Mouse (Mus musculus) heart, adult 9 months (tissue): ENCODE measurements around the gene Foxj1.

ENCODE experiments used
- DNase-seq, 2 experiments: peaks; one replicate each; pipeline ENCODE4 v3.0.0; 2022; ENCODE audit warnings: low spot score in 2 of 2

The Foxj1 gene

DNA sequence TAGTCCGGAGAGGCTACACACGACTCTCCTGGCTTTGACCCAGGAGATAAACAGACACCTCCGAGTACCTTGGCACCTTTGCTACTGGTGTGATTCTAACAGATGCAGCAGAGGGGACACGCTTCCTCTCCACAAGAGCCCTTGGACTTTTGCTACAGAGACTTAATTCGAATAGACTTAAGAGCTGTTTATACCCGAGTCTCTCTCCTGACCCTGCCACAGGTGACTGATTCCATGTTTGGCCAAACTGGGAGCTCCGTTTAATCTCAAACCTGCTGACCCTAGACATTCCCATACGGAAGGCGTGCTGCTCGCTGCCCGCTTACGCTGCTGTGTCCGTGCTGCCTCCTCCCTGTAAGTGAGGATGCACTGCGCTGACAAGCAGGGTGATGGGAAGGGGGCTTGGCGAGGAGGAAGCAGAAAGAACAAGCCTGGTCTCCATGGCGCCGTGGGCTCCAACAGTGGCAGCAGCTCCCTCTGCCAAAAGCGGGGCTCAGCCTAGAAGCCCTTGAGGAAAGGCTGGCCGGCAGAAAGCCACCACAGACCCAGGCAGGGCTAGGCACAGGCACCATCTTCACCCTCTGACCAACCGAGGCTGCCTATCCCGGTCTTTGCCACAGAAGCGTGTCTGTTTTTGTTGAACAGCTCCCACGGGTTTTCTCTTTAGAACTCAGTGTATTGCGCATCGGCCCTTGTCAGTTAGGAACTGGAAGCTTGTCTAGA is 7.0 kb upstream of the Foxj1 start:
- DNase-seq = no peak

DNA sequence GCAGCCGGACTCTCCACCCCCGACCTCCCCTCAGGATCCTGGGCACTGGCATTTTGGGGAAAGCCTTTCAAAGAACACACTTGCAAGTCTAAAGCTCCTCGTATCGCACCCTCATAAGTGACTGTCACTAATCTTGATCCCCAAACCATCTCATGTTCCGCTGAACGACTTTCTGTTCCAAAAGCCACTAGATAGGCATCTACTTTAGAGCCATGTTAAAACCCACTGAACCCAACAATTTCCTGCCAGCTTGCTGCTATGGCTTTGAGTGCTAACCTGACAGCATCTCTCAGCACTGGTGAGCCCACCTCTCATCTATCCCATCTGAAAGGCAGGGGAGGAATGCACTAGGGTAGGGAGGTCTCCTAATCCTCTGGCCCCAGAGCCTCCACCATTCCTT is 2.3 kb upstream of the Foxj1 start:
- DNase-seq = no peak

DNA sequence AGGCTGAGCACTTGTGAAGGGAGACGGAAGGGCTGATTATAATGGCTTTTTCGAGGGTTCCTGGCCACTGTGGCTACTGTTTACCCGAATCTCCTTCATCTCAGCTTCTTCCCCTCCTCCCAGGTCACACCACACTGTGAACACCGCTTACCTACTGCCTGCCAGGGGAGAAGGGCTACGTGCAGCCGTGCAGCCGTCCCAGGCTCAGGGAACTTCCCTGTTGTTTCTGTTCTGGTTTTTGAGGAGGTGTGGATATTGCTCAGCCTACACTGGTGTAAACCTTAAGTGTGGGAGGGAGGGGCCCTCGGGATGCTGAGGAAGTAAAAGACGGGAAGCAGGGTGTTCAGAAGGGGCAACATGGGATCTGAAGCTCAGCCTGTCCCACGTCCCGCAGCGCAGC is 1.8 kb upstream of the Foxj1 start:
- DNase-seq = no peak

DNA sequence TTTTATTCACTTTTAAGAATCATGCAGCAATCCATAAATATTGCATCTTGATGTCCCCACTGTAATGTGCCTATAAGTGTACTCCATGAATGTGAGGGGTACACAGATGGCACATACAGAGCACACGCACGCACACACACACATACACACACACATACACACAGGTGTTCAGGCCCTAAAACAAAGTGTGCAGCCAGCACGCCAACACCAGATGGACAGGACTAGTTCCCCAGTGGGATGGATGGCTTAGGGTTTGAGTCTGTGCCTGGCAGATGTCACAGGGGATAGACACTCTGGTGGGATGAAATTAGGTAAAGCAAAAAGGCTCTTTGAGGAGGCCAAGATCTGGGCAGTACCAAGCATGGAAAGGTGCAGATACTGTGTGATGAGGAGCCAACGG is 1.2 kb upstream of the Foxj1 start:
- DNase-seq = no peak

DNA sequence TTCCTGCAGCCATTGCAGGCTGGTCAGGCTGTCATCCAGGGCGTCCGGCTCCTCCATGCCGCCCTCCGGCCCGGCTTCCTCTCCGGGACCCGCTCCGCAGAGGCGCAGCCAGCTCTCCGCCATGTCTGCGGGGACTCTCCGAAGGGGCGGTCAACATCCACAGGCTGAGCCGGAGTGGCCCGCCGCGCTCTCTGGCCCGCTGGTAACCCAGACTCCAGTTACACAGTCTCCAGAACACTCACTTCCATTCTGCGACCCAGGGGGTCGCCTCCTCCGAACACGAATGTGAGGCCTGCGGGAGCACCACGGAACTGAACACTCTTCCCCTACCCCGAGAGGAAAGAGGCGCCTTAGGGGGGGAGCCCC is 799 bp downstream of the Foxj1 start:
- no peak for DNase-seq

DNA sequence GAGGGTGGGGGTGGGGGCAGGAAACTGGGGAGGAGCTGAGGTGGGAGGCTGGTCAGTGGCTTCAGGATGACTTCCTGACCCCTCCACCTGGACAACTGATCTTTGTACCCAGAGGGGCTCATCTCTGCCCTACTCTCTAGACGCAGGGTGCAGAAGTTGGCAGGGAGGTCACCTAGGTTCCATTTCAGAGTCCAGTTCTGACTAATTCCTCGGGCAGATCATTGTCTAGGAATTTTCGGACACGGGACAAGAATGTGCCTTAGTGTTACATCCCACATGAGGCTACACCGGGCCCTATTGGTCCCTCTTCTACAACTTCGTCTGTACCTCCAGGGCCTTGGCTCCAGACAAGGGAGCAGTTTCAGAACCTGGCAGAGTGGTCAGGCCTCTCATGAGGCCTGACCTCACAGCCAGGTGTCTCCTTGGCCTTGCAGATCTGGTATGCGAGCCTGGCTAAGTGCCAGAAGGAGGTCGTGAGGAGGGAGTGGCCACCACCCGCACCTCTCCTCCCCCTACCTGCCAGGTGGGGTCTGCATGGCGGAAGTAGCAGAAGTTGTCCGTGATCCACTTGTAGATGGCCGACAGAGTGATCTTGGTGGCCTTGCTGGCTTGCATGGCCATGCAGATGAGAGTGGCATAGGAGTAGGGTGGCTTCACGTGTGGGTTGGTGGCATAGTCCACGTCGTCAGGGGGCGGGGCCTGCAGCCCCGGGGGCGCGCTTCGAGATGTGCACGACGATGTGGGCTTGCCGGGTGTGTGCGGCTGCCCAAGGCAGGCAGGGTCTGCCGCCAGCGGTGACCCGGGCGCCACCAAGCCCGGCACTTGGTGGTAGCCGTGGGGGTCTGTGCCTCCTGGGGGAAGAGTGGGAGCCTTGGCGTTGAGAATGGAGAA is 1.4 kb downstream of the Foxj1 start:
- DNase-seq = no peak

DNA sequence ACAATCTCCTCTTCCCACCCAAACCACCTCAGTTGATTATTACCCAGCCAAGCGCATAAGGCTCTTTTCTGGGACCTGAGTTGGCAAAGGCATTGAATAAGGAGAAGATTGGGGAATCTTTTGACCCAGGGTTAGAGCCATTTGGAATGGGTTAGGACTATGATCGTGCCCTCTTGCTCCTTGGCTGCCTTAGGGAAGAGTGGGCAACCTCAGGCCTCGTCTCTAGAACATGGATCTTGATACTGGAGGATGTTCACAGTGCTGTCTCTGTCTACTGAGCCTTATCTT is 2.3 kb downstream of the Foxj1 start:
- DNase-seq = no peak

DNA sequence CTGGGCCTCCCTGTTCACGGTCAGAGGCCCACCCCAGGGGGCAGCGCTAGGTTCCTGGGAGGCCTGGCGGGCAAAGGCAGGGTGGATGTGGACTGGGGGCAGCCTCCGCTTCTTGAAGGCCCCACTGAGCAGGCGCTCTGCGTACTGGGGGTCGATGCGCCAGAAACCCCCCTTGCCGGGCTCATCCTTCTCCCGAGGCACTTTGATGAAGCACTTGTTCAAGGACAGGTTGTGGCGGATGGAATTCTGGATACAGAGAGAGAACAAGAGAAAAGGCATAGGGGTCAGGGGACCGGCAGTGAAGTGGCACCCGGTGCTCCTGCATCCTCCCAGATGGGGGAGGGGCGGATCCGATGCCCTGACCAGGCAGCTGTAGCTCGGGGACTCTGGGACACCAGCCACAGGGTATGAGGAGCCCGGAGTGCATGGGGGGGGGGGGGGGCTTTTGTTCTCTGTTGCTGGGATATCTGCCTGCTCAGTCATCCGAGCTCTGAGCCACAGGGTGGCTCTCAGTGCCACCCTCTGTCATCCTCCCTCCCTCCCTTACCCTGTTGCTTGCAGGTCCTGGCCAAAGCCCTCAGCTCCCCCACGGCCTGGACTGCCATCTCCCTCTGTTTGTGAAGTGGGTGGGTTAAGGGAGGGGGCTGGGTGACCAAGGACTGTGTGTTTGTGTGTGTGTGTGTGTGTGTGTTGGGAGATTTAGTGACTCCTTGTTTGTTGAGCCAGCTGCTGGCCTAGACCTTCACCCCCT is 2.8 kb downstream of the Foxj1 start:
- no peak for DNase-seq

DNA sequence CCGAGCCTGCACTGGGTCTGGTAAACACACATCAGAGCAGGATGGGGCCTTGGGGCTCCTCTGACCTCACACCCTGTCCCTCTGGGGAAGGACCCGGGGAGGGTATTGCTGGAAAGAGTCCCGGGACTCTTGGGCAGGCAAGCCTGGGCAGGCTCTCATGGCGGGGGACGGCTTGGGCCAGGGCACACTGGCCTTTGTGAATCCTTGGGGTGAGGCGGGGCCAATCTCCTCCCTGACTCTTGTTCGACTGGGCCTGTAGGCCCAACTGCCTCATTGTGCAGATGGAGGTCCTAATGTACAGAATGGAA is 5.0 kb downstream of the Foxj1 start:
- no peak for DNase-seq

DNA sequence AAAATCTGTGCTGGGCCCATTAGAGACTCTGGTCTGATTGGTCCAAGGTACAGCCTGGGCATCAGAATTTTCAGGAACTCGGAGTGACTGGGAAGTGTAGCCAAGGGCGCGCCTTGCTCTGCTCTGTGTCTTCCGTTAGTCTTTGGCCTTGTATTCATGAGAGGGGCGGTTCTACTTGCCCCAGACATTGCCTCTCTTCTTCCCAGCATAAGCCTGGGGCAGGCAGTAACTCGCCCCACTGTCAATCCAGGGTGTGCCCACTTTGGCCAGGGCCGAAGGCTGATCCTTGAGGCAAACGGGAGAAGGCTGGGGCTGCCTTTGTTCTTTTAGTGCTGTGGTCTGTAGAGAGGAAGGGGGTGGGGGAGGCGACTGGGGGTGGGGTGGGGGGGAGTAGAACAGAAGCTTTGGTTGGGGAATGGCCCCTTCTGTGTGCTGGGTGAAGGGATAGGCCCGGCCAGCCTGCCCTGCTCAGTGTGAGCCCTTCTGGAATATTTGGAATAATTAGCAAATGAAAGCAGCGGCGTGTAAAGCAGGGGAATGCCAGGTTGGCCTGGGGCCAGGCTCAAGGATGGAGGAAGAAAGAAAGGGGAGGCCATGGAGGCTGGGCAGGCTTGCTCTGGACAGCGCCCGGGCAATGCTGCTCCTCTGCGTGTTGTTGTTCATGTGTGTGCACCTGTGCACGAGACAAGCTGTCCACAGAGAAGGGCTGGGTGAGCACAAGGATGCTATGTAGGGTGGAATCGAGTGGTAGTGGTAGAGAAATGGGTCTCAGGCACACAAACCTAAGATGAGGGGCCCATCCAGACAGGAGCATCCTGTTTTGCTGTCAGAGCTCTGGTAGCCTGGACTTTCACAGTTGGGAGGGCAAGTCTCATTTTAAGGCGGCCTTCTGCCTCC is 5.6 kb downstream of the Foxj1 start:
- no peak for DNase-seq

DNA sequence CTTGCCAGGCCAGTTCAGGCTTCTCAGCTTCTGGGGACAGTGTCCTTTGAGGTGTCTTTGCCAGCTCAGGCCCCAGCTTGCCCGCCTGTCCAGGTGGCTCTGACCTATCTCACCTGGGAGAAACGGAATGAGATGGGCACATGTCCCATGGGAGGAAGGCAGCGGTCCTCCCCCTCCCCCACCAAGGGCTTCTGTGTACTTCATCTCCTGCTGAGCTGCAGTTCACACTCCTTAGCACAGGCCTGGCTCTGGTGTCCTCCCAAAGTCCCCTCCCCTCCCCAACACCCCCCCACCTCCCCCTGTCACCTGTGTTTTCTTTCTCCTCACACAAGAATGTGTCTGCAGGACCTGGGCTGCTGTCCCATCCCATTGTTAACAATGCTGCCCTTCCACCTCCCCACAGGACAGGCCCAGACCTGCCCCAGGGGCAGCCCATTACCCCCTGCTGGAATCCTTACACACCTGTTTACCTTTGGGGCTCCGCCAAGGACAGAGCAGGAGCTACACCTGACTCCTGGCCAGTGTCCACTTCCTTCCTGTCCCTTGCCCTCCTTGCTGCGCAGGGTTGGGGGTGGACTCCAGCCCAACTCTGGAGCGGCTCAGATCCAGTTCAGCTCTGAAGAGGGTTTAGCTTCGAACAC is 8.1 kb downstream of the Foxj1 start:
- DNase-seq = no peak

DNA sequence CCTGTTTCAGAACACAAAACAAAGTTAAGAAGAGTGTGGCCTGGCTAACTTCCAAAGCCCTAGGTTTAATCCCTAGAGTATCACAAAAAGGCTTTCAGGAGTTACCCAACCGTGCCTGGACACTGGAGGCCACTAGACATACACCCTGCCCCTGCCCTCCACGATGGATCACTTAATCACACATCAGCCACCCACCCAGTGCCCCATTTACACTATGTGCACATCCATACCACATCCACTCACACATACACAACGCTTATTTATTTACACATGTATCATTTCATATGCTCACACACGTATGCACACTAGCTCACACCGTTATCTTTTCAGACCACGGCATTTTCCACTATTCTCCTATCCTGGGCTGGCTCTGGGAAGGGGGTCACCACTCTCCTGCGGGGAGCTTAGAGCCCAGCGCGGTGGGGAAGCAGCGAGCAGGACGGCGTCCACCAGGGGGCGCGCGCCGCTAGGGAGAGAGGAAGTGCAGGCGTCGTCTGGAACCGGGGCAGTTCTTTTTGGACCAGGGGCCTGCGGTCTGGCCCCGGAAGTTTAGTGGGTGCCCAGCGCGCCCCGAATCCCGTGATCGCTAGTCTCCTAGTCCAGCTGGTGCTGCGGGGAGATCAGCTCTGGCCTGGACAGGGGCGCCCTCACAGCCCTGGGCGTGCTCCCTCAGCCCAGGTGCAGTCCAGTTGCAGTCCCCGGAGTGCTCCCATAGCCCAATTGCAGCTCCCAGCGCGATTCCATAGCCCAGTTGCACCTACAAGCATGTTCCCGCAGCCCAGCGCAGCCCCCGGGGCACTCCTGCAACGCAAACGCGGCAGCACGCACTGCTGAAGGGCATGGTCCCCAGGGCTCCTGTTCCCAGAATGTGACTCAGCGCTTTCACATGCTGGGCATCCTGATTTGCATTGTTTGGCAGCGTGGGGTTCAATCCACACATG is 16.2 kb downstream of the Foxj1 start:
- peak; percentile 64 to 78 for DNase-seq

DNA sequence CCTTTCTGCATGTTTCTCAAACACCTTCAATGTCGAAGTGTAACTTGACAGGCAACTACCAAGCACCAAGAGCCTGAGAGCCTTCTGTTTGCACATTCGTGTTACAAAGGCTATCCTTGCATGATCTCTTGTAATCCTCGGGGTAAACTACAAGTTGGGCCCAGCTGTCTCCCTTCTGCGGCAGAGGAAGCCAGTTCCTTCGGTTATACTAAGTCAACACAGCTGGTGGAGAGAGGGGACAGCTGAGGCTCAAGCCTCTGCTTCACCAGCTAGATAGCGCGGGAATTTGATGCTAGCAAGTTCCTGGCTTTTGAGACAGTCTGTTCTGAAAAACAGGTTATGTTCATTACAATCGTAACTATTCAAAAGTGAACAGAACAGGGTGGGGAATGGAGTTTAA is 22.8 kb downstream of the Foxj1 start:
- DNase-seq = no peak

DNA sequence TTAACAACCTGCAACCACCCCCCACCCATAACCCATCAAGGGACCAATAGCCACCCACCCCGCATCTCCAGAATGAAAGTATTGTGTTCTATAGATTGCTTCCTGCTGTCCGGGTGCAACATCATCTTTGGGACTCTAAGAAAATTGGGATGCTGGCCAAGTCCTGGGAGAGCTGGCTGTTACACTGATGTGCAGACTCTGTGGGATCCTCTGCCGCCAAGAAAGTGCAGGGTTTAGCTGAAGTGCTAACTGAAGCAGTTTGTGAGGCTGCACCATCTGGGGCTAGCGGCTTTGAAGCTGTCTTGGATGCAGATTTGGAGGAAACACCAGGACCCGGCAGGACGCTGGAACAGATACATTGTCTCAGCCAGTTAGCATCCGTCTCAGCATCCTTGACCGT is 24.0 kb downstream of the Foxj1 start:
- DNase-seq = no peak

DNA sequence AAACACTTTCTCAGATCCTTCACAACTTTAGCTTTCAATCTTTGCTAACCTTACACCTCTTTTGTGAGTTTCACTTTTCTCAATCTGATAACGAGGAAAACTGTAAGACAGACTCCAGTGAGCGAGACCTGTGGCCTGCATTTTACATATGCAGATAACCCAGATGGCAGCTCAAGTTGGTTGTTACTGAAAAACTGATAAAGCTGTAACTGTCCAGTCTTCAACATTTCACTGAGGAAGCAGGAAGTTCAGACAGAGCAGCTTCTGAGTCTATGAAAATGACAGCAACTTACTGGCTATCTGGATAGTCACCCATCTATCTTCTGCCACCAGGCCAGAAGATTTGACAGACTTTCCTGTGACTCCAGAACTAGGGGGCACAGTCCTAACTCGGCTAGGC is 25.6 kb downstream of the Foxj1 start:
- DNase-seq = no peak

DNA sequence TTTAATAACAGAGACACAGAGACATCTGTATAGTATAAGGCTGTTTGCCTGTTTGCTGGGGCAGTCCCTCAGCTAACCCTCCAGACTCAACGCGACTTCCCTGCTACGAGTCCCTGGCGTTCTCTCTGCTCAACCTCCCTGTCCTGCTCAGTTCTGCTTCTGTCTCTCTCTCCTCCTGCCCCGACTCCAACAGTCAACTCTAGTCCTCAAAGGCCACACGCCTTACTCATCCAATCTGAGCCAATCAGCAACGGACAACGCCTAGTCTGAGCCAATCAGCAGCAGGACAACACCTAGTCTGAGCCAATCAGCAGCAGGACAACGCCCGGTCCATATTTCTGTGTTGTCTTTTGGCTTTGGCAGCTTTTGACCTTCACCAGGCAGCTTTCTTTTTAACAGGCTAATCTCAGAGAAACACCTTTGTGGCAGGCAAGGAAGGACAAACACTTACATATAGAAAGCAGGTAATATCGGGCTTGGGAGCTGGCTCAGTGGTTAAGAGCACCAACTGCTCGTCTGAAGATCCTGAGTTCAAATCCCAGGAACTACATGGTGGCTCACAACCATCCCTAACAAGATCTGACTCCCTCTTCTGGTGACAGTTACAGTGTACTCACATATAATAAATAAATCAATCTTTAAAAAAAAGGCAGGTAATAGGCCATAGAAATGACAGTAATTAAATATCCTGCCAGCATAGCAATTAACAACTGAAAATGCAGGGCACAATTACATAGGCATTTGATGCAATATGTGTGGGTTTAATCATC is 27.3 kb downstream of the Foxj1 start:
- no peak for DNase-seq

DNA sequence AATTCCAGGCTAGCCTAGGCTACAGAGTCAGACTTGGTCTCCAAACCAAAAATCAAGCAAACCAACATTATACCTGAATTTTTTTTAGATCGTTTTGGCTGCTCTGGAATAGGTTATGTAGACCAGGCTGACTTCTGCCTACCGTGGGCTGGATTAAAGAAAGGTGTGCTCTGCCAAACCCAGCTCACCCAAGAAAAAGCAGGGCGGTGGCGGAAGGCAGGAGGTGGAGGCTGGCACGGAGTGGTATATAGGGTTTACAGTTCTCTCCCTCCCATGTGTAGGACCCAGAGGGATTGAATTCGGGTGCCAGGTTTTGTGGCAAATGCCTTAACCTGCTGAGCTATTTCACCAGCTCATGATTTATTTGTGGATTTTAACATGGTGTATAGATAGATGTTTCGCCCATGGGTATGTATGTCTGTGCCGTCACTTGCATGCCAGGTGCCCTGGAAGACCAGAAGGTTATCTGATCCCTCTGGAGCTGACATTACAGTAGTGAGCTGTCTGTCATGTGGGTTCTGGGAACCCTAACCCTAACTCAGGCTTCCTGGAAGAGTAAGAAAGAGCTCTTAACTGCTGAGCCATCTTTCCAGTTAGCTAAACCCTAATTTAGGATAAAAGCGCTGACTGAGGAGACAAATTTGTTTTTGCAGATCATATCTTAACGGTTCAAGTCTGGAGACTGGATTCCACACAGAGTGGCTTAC is 28.0 kb downstream of the Foxj1 start, which contains the start of gene Exoc7:
Exoc7 (minus strand) TSS at position 215 of the 707 bp plus-strand sequence.
- no peak for DNase-seq

DNA sequence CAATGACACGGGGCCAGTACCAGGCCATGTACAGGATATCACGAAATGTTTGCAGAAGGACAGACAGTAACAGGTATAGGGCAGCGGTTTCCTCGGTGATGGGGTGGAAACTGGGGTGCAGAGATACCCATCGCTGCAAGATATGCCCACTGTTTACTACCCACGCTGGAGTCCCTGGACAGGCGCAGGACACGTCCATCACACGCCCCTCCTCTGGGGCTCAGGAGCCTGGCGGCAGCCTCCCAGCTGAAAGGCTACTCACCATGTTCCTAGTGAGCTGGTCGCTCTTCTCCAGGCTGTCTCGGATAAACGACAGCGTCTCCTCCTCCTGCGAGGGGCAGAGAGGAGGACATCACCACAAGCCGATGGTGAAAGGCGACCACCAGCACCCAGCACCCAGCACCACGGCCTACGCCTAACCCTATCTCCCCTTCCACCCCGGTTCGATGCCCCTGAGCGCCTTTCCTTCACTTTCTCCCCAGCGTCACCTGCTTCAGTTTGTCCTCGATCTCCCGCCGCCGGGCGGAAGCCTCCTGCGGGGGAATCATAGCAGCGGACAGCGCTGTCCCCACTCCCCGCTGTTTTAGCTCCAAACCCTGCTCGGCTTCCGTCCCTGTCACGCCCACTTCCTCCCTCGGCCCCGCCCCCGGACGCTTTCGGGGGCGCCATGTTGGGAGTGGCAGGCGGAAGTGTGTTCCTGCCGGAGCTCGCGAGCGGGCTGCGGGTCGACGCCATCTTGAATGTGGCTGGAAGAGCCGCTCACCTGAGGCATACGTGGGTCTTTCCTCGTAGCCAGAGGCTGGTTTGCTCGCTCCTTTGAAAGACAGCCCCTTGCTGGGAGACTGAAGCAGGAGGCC is 28.8 kb downstream of the Foxj1 start:
- peak; percentile 86 to 91 for DNase-seq
